Mouse (Mus musculus): ENCODE data around the gene Rora.

The Rora gene

DNA sequence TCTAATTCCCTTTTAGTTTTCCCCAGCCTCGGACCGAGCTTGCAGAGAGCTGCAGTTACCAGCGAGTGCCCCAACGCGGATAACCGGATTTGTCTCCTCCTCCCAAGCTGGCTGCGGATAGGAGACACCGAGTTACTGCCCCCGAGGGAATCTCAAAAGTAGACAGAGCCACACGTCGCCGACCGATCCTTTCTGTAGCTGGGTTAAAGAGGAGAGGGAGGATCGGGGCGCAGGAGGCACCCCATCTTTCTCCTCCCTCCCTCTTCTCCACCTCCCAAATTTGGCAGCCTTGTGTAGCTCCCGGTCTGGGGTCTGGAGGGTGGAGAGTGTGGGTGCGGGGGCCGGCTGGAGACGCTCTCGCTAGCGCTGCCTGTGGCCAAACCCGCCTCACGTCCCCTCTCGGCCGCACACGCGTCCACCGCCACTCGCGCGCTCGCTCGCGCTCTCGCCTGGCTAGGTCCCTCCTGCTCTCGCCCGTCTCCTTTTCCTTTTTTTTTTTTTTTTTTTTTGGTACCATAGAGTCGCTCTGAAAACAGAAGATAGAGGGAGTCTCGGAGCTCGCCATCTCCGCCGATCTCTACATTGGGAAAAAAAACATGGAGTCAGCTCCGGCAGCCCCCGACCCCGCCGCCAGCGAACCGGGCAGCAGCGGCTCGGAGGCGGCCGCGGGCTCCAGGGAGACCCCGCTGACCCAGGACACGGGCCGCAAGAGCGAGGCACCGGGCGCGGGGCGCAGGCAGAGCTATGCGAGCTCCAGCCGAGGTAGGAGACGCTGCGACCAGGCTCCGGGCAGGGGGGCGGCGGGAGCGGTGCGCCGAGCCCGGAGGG lies at the start of gene Rora:
Rora (plus strand) TSS at position 576 of the 828 bp plus-strand sequence.
- DNase-seq (ENCODE audit: low spot score in 2 of 2), result no peak

DNA sequence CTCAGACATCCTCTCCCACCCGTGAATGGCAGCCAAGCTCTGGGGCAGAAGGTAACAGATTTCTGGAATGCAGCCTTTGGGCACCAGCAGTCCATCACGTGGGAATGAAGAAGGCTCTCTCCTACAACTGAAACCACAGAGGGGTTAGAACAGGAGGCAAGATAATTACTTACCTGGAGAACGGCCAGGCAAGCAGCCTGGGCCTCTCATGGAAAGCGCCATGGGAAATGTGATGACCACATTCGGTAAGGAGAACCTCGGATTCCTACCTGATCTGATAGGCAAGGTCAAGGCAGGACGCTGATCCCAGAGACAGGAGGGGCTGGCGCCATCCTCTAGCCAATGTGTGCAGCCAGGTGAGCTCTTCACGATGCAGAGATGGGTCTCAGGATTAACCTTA lies 39.6 kb upstream of the Rora start:
- DNase-seq (ENCODE audit: low spot score in 2 of 2), result no peak

DNA sequence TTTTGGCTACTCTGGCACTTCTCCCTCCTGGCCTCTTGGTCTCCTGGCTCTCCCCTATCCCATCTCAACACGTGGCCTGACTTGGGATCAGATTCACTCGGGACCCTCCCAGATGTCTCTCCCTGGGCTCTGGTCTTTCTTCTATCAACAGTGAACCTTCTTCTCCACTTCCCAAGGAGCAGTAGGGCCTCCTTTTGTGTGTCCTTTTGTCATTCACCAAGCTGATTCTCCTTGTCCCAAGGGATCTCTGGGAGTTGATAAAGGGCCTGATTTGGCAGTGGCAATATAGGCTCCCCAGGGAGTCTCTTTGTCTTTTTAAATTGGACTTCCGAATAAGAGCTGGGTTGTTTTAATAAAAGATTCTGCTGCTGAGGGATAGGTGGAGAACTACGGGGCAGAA lies 36.5 kb upstream of the Rora start:
- no peak for DNase-seq (ENCODE audit: low spot score in 2 of 2)

DNA sequence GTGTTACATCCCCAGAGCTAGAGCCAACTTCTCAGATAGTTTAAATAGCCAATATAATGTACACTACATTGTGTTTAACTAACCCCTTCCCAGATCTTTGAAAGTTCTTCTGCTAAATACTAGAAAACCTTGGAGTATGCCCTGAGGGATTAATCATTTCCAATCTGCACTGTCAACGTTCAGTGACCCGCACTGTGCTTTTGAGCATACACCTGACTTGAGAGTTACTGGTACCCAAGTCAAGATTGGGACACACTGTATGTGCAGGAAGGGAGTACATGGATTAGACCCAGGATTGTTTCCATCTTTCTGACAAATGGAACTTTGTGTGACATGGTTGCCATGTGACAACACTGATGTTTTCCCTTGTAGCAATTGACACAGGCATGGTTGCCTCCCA lies 33.5 kb upstream of the Rora start:
- DNase-seq (ENCODE audit: low spot score in 2 of 2), result no peak

- DNase-seq (ENCODE audit: low spot score in 2 of 2), result no peak
These were observed 33.1 kb upstream of the Rora start for GRCm38 (mm10) chr9:68620441-68620840.

- no peak for DNase-seq (ENCODE audit: low spot score in 2 of 2)
These were observed 28.6 kb upstream of the Rora start for GRCm38 (mm10) chr9:68624981-68625380.

GRCm38 (mm10) chr9:68637301-68637700 lies 16.3 kb upstream of the Rora start:
- DNase-seq (ENCODE audit: low spot score in 2 of 2), result no peak

GRCm38 (mm10) chr9:68641123-68641522 lies 12.5 kb upstream of the Rora start:
- no peak for DNase-seq (ENCODE audit: low spot score in 2 of 2)

- no peak for DNase-seq (ENCODE audit: low spot score in 2 of 2)
These were observed 5.5 kb upstream of the Rora start for GRCm38 (mm10) chr9:68648061-68648460.

- DNase-seq (ENCODE audit: low spot score in 2 of 2), result no peak
These were observed 400 bp downstream of the Rora start for GRCm38 (mm10) chr9:68654039-68654332.

GRCm38 (mm10) chr9:68654333-68655017 lies 889 bp downstream of the Rora start:
- no peak for DNase-seq (ENCODE audit: low spot score in 2 of 2)

DNA sequence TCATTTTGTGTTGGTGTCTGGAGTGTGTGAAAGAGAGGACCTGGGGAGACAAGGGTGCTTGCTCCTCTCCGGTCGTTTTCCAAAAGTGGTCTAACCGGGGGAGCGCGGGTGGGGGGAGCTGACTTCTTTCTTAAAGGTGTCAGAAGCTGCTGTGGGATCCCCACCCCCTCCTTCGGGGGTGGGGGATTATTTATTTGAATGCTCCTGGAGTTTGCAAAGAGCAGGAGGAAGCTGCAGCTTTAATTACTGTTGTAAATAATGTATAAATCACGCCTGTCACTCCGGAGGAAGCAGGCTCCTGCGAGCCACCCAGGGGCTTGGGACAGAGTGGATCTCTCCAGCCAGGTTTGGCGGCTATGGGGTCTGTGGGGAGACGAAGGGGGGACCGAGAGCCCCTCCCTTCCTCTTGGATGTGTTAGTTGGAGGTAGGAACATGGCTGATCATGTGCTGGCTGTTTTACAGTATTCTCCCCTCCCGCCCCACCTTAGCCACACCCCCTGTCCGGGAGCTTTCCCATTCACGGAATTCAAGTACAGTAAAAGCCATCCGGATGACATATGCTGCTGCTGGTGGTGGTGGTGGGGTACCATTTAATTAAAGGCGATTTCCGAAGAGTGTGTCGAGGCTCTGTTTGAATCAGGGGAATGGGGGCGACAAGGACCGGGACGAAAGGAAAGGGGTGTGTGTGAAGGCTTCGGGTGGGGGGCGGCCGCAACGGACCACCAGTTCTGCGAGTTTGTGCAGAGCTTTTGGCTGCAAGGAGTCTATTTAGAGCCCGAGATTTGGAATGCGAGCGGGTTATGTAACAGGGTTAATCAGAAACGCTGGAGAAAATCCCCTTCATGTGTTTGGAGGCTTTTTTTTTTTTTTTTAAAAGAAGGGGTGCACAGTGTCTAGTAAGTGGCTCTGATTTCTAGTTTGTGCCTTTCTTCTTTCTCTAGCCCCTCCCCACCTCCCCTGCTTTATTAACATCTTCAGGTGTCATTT lies 1.7 kb downstream of the Rora start:
- no peak for DNase-seq (ENCODE audit: low spot score in 2 of 2)

DNA sequence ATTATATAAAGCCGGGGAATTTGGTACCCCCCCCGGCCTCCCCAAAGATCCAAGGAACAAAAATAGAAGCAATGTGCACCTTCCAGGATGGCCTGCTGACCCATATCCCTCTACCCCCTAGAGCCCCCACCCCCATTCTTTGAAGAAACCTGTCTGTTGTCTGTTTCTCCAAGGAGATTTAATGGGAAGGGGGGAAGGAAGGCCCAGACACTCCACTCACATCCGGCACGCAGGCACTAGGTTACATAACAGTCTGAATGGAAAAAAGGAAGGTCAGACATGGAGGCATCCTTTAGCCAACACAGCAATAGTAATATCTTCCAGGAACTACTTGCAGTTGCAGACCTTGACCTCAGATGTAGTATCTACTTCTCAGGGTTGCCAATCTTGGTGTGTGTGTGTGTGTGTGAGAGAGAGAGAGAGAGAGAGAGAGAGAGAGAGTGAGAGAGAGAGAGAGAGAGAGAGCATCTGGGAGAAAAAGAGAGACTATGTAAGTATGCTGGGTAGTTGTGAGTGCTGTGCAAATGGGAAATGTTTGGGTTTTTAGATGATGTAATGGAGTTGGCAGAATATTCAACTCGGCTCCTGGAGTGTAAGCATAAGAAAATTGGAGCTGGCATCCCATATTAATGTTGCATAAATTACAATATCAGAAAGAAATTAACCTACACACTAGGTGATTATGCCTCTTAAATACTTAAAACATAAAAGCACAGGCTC lies 2.6 kb downstream of the Rora start:
- no peak for DNase-seq (ENCODE audit: low spot score in 2 of 2)

DNA sequence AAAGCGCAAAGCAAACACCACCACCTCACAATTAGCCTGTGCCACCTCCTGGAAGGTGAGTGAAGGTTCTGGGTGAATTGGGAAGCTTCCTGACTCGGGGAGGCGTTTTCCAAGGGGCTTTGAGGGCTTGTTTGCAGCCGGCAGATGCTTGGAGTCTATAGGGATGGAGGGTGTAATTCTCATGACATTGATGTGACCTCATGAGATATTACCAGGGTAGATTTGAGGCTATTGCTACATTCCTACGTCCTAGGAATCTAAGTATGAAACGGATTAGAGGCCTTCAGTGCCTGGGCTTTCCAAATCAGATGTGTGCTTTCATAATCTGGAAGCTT lies 3.2 kb downstream of the Rora start:
- no peak for DNase-seq (ENCODE audit: low spot score in 2 of 2)

DNA sequence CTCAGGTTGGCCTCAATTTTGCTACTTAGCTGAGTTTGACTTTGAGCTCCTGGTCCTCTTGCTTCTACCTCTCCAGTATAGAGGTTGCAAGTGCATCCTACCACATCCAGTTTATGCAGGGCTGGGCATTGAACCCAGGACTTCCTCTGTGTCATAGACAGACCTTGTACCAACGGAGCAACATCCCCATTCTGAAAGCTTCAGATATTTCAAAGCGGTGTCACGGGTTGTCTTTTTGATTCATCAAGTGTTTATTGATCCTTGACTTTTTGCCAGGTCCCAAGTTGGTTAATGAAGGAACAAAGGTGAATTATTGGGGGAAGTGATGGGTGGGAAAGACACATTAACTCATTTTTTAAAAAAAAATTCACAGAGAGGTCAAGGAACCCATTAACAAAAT lies 17.1 kb downstream of the Rora start:
- no peak for DNase-seq (ENCODE audit: low spot score in 2 of 2)

DNA sequence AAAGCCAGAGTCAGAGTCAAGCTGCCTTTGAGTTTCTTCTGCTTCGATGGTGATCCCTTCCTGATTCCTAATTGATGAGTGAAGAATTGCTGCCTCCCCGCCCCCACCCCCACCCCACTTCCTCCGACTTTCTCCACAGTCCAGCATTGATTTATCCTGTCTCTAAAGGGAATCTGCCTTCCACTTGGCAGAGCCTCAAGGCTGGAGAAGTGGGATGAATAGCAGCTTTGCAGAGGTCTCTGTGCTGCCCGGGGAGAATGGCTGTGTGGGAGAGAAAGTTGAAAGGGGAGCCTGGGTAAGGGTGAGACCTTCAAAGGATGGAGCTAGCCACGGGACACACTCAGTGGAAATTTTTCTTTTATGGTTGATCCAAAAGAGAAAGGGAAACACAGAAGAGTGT lies 18.9 kb downstream of the Rora start:
- no peak for DNase-seq (ENCODE audit: low spot score in 2 of 2)

- DNase-seq (ENCODE audit: low spot score in 2 of 2), result no peak
These were observed 19.6 kb downstream of the Rora start for GRCm38 (mm10) chr9:68673221-68673620.

DNA sequence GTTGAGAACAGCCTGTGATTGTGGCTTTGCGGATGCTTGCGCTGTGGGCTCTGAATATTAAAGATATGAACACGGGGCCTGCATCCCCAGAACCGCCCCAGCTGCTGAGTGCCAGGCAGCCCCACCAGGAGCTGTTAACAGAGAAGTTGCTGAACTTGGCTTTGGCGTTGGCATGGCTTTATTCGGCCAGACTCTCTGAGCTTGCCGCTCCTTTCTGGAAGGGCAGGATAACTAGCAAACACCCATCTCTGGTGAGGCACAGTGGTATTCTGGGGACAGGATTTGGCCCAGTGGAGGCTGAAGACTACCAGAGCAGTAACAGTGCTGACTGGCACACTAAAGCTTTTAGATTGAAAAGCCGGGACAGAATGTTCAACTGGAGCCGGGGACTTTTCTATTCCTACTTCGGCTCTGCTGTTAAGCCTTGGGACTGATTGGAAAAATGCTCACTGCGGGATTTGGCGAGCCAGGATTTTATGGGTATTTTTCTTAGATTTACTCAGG lies 26.3 kb downstream of the Rora start:
- no peak for DNase-seq (ENCODE audit: low spot score in 2 of 2)

DNA sequence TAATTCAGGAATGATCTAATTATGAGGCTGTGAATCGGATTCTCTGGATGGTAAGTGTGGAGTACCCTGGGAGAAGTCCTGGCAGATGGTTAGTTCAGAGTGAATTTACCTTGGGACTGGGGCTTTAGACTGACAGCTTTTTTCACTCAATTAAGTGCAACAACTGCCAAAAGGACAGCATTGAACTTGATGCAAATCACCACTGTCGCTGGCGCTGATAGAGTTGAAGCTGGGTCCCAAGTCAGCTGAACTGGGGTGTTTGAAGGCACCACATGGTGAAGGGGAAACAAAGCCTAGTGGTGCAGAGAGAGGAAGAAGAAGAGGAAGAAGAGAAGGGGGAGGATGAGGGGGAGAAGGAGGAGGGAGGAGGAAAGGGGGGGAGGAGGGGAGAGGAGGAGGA lies 30.4 kb downstream of the Rora start:
- no peak for DNase-seq (ENCODE audit: low spot score in 2 of 2)

GRCm38 (mm10) chr9:68685562-68685961 lies 32.0 kb downstream of the Rora start:
- no peak for DNase-seq (ENCODE audit: low spot score in 2 of 2)

- DNase-seq (ENCODE audit: low spot score in 2 of 2), result no peak
These were observed 33.8 kb downstream of the Rora start for GRCm38 (mm10) chr9:68687251-68687874.
